Mouse (Mus musculus) left cerebral cortex, adult 18-20 months (tissue): ENCODE results near the gene Irf2bpl. TPM values are rescaled to one million over a fixed set of nuclear protein-coding genes. Genes with fewer than 3 reads are reported as not detected.

ENCODE experiments used
- DNase-seq, 2 experiments: peaks; one replicate each; pipeline ENCODE4 v3.0.0; 2021 to 2022; ENCODE audit warnings: low spot score in 2 of 2, mixed read lengths in 1 of 2
- total RNA-seq, 2 experiments: library from RNA; stranded (reverse); gene quantifications; 2 replicates each; pipeline ENCODE4 v1.2.3; 2021

Irf2bpl gene
- total RNA-seq, 2 experiments from 2014 or later, result 91.6 to 93.6 TPM

- no peak for DNase-seq
Observed at GRCm38 (mm10) chr12:86832551-86833182, 51.9 kb downstream of the Irf2bpl start.

DNA sequence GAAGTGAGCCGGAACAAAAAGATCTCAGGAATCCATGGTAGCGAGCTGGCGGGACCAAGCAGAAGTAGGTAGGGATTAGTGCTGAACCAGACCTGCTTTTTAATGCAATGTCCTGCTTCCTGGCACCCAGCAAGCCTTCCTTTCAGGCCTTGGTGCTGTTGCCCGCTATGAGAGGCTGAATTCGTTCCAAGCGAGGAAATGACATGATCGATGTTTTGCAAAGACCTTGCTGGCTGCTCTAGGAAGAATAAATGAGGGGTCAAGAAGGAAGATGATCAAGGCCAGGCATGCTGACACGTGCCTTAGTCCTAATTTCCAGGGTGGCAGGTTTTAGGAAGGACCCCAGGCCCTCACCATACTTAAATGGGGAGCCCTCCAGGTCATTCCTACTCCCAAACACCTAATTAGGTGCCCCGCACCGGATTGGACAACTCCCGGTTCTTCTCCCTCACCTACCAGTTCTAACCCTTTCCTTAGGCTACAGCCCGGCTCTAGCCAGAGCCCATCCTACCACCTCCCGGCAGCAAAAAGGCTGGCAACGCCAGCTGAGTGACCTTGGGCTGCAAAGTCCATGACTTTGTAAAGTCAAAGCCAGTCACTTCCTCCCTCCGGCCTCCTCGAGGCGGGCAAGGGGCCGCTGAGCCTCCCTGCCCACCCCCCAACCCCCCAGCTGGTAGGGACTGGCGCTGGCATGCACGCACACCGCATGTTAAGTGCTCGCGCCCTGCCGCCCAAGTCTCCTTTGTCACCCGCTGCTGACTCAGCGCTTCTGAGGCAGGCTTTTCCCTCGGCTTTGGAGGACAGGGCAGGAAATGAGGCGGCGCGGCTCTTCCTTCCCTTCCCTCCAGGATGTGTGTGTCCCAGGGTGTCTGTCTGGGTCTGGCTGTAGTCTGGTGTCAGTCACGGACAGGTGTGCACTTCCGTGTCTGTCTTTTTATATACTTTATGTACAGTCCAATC is 52.7 kb downstream of the Irf2bpl start:
- DNase-seq, result peak; percentile 49 to 60

Other genes with a start within 250 kb of the Irf2bpl start
- 10 to 100 TPM; 29.8 to 35.4 TPM for gene Vash1, start 206.1 kb downstream of the Irf2bpl start, total RNA-seq
- gene Angel1, start 158.3 kb downstream of the Irf2bpl start, total RNA-seq, result 1 to 10 TPM; 8.2 TPM
- gene Lrrc74a, start 150.4 kb downstream of the Irf2bpl start, total RNA-seq, result not detected
- gene Cipc, start 62.2 kb upstream of the Irf2bpl start, total RNA-seq, result 10 to 100 TPM; 84.0 to 86.8 TPM
- 10 to 100 TPM; 53.8 to 58.4 TPM for gene Zdhhc22, start 105.6 kb upstream of the Irf2bpl start, total RNA-seq
- gene Tmem63c, start 136.5 kb upstream of the Irf2bpl start, total RNA-seq, result 10 to 100 TPM; 37.7 to 41.2 TPM
- gene Ngb, start 217.7 kb upstream of the Irf2bpl start, total RNA-seq, result 10 to 100 TPM in 1 of 2 experiments, 1 to 10 TPM in 1; 6.2 to 11.6 TPM